Mouse (Mus musculus) forebrain, embryonic 13.5 days (tissue): ENCODE results near the gene Sacs. TPM values are rescaled to one million over a fixed set of nuclear protein-coding genes. Genes with fewer than 3 reads are reported as not detected.
A peak's percentile ranks its signal among the peaks of the same experiment; 100 is the strongest.

Experiments used
- ATAC-seq: fragments of 200-750 bp; cut with Nextera tagmentation; 2 replicates; pipeline ENCODE4 v1.8.0; 2017
- H3K27ac ChIP-seq: fragments of 300-500 bp; sonication (generic); 2 replicates; pipeline ENCODE4 v1.5.1; 2015; ENCODE audit warnings: inconsistent platforms, mild to moderate bottlenecking, moderate library complexity
- H3K27me3 ChIP-seq: fragments of 300-500 bp; sonication (generic); 2 replicates; pipeline ENCODE4 v1.6.1; 2015; ENCODE audit warnings: mild to moderate bottlenecking, inconsistent platforms
- H3K36me3 ChIP-seq: fragments of 300-500 bp; sonication (generic); 2 replicates; pipeline ENCODE4 v1.6.1; 2015; ENCODE audit warnings: mild to moderate bottlenecking, inconsistent platforms; ENCODE audit not compliant: poor library complexity, severe bottlenecking
- H3K4me1 ChIP-seq: fragments of 300-500 bp; sonication (generic); 2 replicates; pipeline ENCODE4 v1.6.1; 2015; ENCODE audit warnings: inconsistent platforms
- H3K4me2 ChIP-seq: fragments of 300-500 bp; sonication (generic); 2 replicates; pipeline ENCODE4 v1.6.1; 2015; ENCODE audit warnings: inconsistent platforms, mild to moderate bottlenecking, moderate library complexity
- H3K4me3 ChIP-seq: fragments of 300-500 bp; sonication (generic); 2 replicates; pipeline ENCODE4 v1.5.1; 2015; ENCODE audit warnings: mild to moderate bottlenecking, inconsistent platforms
- H3K9ac ChIP-seq: fragments of 300-500 bp; sonication (generic); 2 replicates; pipeline ENCODE4 v1.6.1; 2015; ENCODE audit warnings: mild to moderate bottlenecking, inconsistent platforms
- H3K9me3 ChIP-seq: fragments of 300-500 bp; sonication (generic); replicated peaks from 2 replicates; pipeline ENCODE4 v1.6.1; 2016; ENCODE audit warnings: inconsistent platforms
- WGBS: fragments of 180-500 bp; shearing (Covaris S2); methylation state at CpG from one replicate; pipeline ENCODE4 v1.1.7; 2015; 5-methylcytosine and 5-hydroxymethylcytosine counted together
- polyA plus RNA-seq: library from polyadenylated mRNA; unstranded; fragments of >200 nt; fragmentation: Nextera tagmentation; extraction: Ambion mirVana; gene quantifications from 2 replicates; pipeline ENCODE4 v1.2.1, GENCODE M21; 2015

Sacs gene
- polyA plus RNA-seq, 1 experiment from 2014 or later: 6.5 TPM

- H3K9ac ChIP-seq: no peak overlapping the region
- H3K36me3 ChIP-seq: no peaks in the 10 kb centered on the region
- no peak for ATAC-seq
- no peak overlapping the region for H3K4me3 ChIP-seq
- WGBS: 81% methylated on average over 4 of the region's 4 CpGs
- H3K9me3 ChIP-seq: no peaks in the 10 kb centered on the region
- H3K4me1 ChIP-seq: peaks cover 10% of the 10 kb centered on the region
- H3K27ac ChIP-seq: no peak overlapping the region
- no peaks in the 10 kb centered on the region for H3K27me3 ChIP-seq
- H3K4me2 ChIP-seq: no peak overlapping the region
Observed at GRCm38 (mm10) chr14:61223740-61224139, 85.5 kb downstream of the Sacs start.

GRCm38 (mm10) chr14:61224387-61225077, 86.3 kb downstream of the Sacs start:
- 73% methylated on average over 5 of the region's 5 CpGs for WGBS
- no peak for ATAC-seq
- no peak overlapping the region for H3K4me3 ChIP-seq
- H3K36me3 ChIP-seq: no peaks in the 10 kb centered on the region
- no peak overlapping the region for H3K4me2 ChIP-seq
- H3K27me3 ChIP-seq: no peaks in the 10 kb centered on the region
- no peak overlapping the region for H3K27ac ChIP-seq
- peaks cover 10% of the 10 kb centered on the region for H3K4me1 ChIP-seq
- H3K9ac ChIP-seq: no peak overlapping the region
- no peaks in the 10 kb centered on the region for H3K9me3 ChIP-seq

GRCm38 (mm10) chr14:61226151-61226550, 87.9 kb downstream of the Sacs start:
- Histone ChIP-seq H3K4me3 (no peak overlapping the region), H3K27ac (no peak overlapping the region), H3K9me3 (no peaks in the 10 kb centered on the region), H3K9ac (no peak overlapping the region), H3K4me1 (peaks cover 10% of the 10 kb centered on the region), H3K36me3 (no peaks in the 10 kb centered on the region), H3K4me2 (no peak overlapping the region), H3K27me3 (no peaks in the 10 kb centered on the region)
- ATAC-seq: no peak
- WGBS: 63% methylated on average over 1 of the region's 1 CpGs

- H3K9me3 ChIP-seq: no peaks in the 10 kb centered on the region
- no peak overlapping the region for H3K27ac ChIP-seq
- H3K4me1 ChIP-seq: no peaks in the 10 kb centered on the region
- no peak overlapping the region for H3K4me3 ChIP-seq
- H3K36me3 ChIP-seq: no peaks in the 10 kb centered on the region
- ATAC-seq: no peak
- no peak overlapping the region for H3K9ac ChIP-seq
- 89% methylated on average over 5 of the region's 5 CpGs for WGBS
- H3K27me3 ChIP-seq: no peaks in the 10 kb centered on the region
- H3K4me2 ChIP-seq: no peak overlapping the region
Observed at GRCm38 (mm10) chr14:61229763-61230162, 91.5 kb downstream of the Sacs start.

GRCm38 (mm10) chr14:61230179-61230578, 91.9 kb downstream of the Sacs start:
- ATAC-seq: no peak
- 98% methylated on average over 4 of the region's 4 CpGs for WGBS
- no peak overlapping the region for H3K9ac ChIP-seq
- H3K36me3 ChIP-seq: no peaks in the 10 kb centered on the region
- H3K4me1 ChIP-seq: no peaks in the 10 kb centered on the region
- no peaks in the 10 kb centered on the region for H3K27me3 ChIP-seq
- no peak overlapping the region for H3K27ac ChIP-seq
- no peak overlapping the region for H3K4me2 ChIP-seq
- no peaks in the 10 kb centered on the region for H3K9me3 ChIP-seq
- no peak overlapping the region for H3K4me3 ChIP-seq

- Histone ChIP-seq H3K27ac (no peak overlapping the region), H3K4me2 (no peak overlapping the region), H3K4me1 (peaks cover 13% of the 10 kb centered on the region), H3K36me3 (no peaks in the 10 kb centered on the region), H3K27me3 (no peaks in the 10 kb centered on the region), H3K9ac (no peak overlapping the region), H3K4me3 (no peak overlapping the region), H3K9me3 (no peaks in the 10 kb centered on the region)
- WGBS: 80% methylated on average over 13 of the region's 13 CpGs
- no peak for ATAC-seq
Observed at GRCm38 (mm10) chr14:61232016-61232568, 93.8 kb downstream of the Sacs start.

GRCm38 (mm10) chr14:61235846-61236474, 97.7 kb downstream of the Sacs start:
- no peak overlapping the region for H3K9ac ChIP-seq
- peak; percentile 38; the same call in 1 of the 2 replicates for ATAC-seq
- WGBS: 41% methylated on average over 5 of the region's 5 CpGs
- H3K4me1 ChIP-seq: peaks cover 19% of the 10 kb centered on the region
- no peak overlapping the region for H3K4me3 ChIP-seq
- no peaks in the 10 kb centered on the region for H3K36me3 ChIP-seq
- no peaks in the 10 kb centered on the region for H3K9me3 ChIP-seq
- H3K27ac ChIP-seq: peak overlapping the region; percentile 61
- H3K4me2 ChIP-seq: no peak overlapping the region
- no peaks in the 10 kb centered on the region for H3K27me3 ChIP-seq

GRCm38 (mm10) chr14:61237101-61237654, 98.9 kb downstream of the Sacs start:
- peak overlapping the region; percentile 48; the same call in 1 of the 2 replicates for H3K27ac ChIP-seq
- no peaks in the 10 kb centered on the region for H3K9me3 ChIP-seq
- peak; percentile 38; the same call in 1 of the 2 replicates for ATAC-seq
- H3K27me3 ChIP-seq: no peaks in the 10 kb centered on the region
- 11% methylated on average over 4 of the region's 4 CpGs for WGBS
- no peak overlapping the region for H3K4me2 ChIP-seq
- H3K4me3 ChIP-seq: no peak overlapping the region
- H3K9ac ChIP-seq: no peak overlapping the region
- no peaks in the 10 kb centered on the region for H3K36me3 ChIP-seq
- peaks cover 19% of the 10 kb centered on the region for H3K4me1 ChIP-seq

GRCm38 (mm10) chr14:61238751-61239150, 100.5 kb downstream of the Sacs start:
- Histone ChIP-seq H3K27ac (no peak overlapping the region), H3K36me3 (no peaks in the 10 kb centered on the region), H3K9me3 (no peaks in the 10 kb centered on the region), H3K4me2 (no peak overlapping the region), H3K4me1 (peaks cover 19% of the 10 kb centered on the region), H3K27me3 (no peaks in the 10 kb centered on the region), H3K4me3 (no peak overlapping the region), H3K9ac (no peak overlapping the region)
- WGBS: 79% methylated on average over 9 of the region's 9 CpGs
- ATAC-seq: no peak

- H3K4me3 ChIP-seq: no peak overlapping the region
- peaks cover under 1% of the 10 kb centered on the region; the same call in 1 of the 2 replicates for H3K4me1 ChIP-seq
- no peak overlapping the region for H3K4me2 ChIP-seq
- ATAC-seq: no peak
- WGBS: 52% methylated on average over 6 of the region's 6 CpGs
- no peaks in the 10 kb centered on the region for H3K27me3 ChIP-seq
- no peak overlapping the region for H3K9ac ChIP-seq
- no peak overlapping the region for H3K27ac ChIP-seq
- no peaks in the 10 kb centered on the region for H3K36me3 ChIP-seq
- H3K9me3 ChIP-seq: no peaks in the 10 kb centered on the region
Observed at GRCm38 (mm10) chr14:61242611-61243010, 104.4 kb downstream of the Sacs start.

GRCm38 (mm10) chr14:61246444-61246843, 108.2 kb downstream of the Sacs start:
- Histone ChIP-seq H3K9me3 (peaks cover 9% of the 10 kb centered on the region; the same call in 1 of the 2 replicates), H3K4me3 (no peak overlapping the region), H3K4me1 (no peaks in the 10 kb centered on the region), H3K36me3 (no peaks in the 10 kb centered on the region), H3K4me2 (no peak overlapping the region), H3K9ac (no peak overlapping the region), H3K27ac (no peak overlapping the region), H3K27me3 (no peaks in the 10 kb centered on the region)
- WGBS: 67% methylated on average over 3 of the region's 3 CpGs
- ATAC-seq: no peak
